Mouse (Mus musculus): ENCODE measurements around the gene Olfr194. TPM values are rescaled to one million over a fixed set of nuclear protein-coding genes. Genes with fewer than 3 reads are reported as not detected.
"Not testable (repeated sequence)": the region's sequence is repeated elsewhere in the genome, so short reads cannot be mapped to it uniquely, and the experiment has no call there.

Olfr194 gene
- not detected in 2 replicates for total RNA-seq (2015; ENCODE audit: low replicate concordance)
- not detected in 2 replicates for total RNA-seq (2017; ENCODE audit: low replicate concordance)

GRCm38 (mm10) chr16:59120969-59121368 lies at the start of gene Olfr194:
TSS of gene Olfr194 (minus strand) at chr16:59121069.
- ATAC-seq (replicated peaks; ENCODE audit: low FRiP score, poor library complexity, severe bottlenecking) = no peak

GRCm38 (mm10) chr16:59170354-59170753 lies 49.5 kb upstream of the Olfr194 start, which contains the start of gene Olfr196:
TSS of gene Olfr196 (minus strand) at chr16:59170454.
- ATAC-seq (replicated peaks; ENCODE audit: low FRiP score, poor library complexity, severe bottlenecking) = no peak

- ATAC-seq (replicated peaks; ENCODE audit: low FRiP score, poor library complexity, severe bottlenecking) = no peak
These were observed 31.1 kb upstream of the Olfr194 start for GRCm38 (mm10) chr16:59151996-59152395.

GRCm38 (mm10) chr16:59146746-59147145 lies 25.9 kb upstream of the Olfr194 start, which contains the start of gene Olfr195:
TSS of gene Olfr195 (plus strand) at chr16:59147046.
- no peak for ATAC-seq (replicated peaks; ENCODE audit: low FRiP score, poor library complexity, severe bottlenecking)

- ATAC-seq (replicated peaks; ENCODE audit: low FRiP score, poor library complexity, severe bottlenecking) = no peak
These were observed 20.2 kb upstream of the Olfr194 start for GRCm38 (mm10) chr16:59141105-59141504.

- no peak for ATAC-seq (replicated peaks; ENCODE audit: low FRiP score, poor library complexity, severe bottlenecking)
These were observed 9.9 kb upstream of the Olfr194 start for GRCm38 (mm10) chr16:59130740-59131139.

- no peak for ATAC-seq (replicated peaks; ENCODE audit: low FRiP score, poor library complexity, severe bottlenecking)
These were observed 9.1 kb downstream of the Olfr194 start, which contains the start of gene Olfr193 for GRCm38 (mm10) chr16:59111781-59112180. TSS of gene Olfr193 (minus strand) at chr16:59111881.

- ATAC-seq (replicated peaks; ENCODE audit: low FRiP score, poor library complexity, severe bottlenecking) = not testable (repeated sequence)
These were observed 12.3 kb downstream of the Olfr194 start for GRCm38 (mm10) chr16:59108522-59108921.

- ATAC-seq (replicated peaks; ENCODE audit: low FRiP score, poor library complexity, severe bottlenecking) = no peak
These were observed 15.6 kb downstream of the Olfr194 start for GRCm38 (mm10) chr16:59105312-59105711.

- not testable (repeated sequence) for ATAC-seq (replicated peaks; ENCODE audit: low FRiP score, poor library complexity, severe bottlenecking)
These were observed 31.1 kb downstream of the Olfr194 start, which contains the start of gene Olfr191 for GRCm38 (mm10) chr16:59089722-59090121. TSS of gene Olfr191 (minus strand) at chr16:59089822.

- not testable (repeated sequence) for ATAC-seq (replicated peaks; ENCODE audit: low FRiP score, poor library complexity, severe bottlenecking)
These were observed 39.8 kb downstream of the Olfr194 start for GRCm38 (mm10) chr16:59081113-59081512.

GRCm38 (mm10) chr16:59077905-59078304 lies 43.0 kb downstream of the Olfr194 start, which contains the start of gene Olfr190:
TSS of gene Olfr190 (minus strand) at chr16:59078005.
- no peak for ATAC-seq (replicated peaks; ENCODE audit: low FRiP score, poor library complexity, severe bottlenecking)

- ATAC-seq (replicated peaks; ENCODE audit: low FRiP score, poor library complexity, severe bottlenecking) = no peak
These were observed 47.3 kb downstream of the Olfr194 start for GRCm38 (mm10) chr16:59073520-59073919.

GRCm38 (mm10) chr16:59071755-59072154 lies 49.1 kb downstream of the Olfr194 start:
- ATAC-seq (replicated peaks; ENCODE audit: low FRiP score, poor library complexity, severe bottlenecking) = no peak

Other genes starting within 250 kb of the Olfr194 start
- not detected in 2 replicates for gene Olfr177, start 246.3 kb downstream of the Olfr194 start, total RNA-seq (2015; ENCODE audit: low replicate concordance)
- gene Olfr177, start 246.3 kb downstream of the Olfr194 start, total RNA-seq (2017; ENCODE audit: low replicate concordance) = not detected in 2 replicates
- not detected in 2 replicates for gene Olfr178, start 229.0 kb downstream of the Olfr194 start, total RNA-seq (2015; ENCODE audit: low replicate concordance)
- not detected in 2 replicates for gene Olfr178, start 229.0 kb downstream of the Olfr194 start, total RNA-seq (2017; ENCODE audit: low replicate concordance)
- not detected in 2 replicates for gene Olfr181, start 192.3 kb downstream of the Olfr194 start, total RNA-seq (2015; ENCODE audit: low replicate concordance)
- not detected in 2 replicates for gene Olfr181, start 192.3 kb downstream of the Olfr194 start, total RNA-seq (2017; ENCODE audit: low replicate concordance)
- gene Olfr180, start 191.7 kb downstream of the Olfr194 start, total RNA-seq (2015; ENCODE audit: low replicate concordance) = not detected in 2 replicates
- not detected in 2 replicates for gene Olfr180, start 191.7 kb downstream of the Olfr194 start, total RNA-seq (2017; ENCODE audit: low replicate concordance)
- gene Olfr183, start 125.7 kb downstream of the Olfr194 start, total RNA-seq (2015; ENCODE audit: low replicate concordance) = not detected in 2 replicates
- gene Olfr183, start 125.7 kb downstream of the Olfr194 start, total RNA-seq (2017; ENCODE audit: low replicate concordance) = not detected in 2 replicates
- gene Olfr186, start 90.8 kb downstream of the Olfr194 start, total RNA-seq (2015; ENCODE audit: low replicate concordance) = not detected in 2 replicates
- not detected in 2 replicates for gene Olfr186, start 90.8 kb downstream of the Olfr194 start, total RNA-seq (2017; ENCODE audit: low replicate concordance)
- not detected in 2 replicates for gene Olfr187, start 81.3 kb downstream of the Olfr194 start, total RNA-seq (2015; ENCODE audit: low replicate concordance)
- not detected in 2 replicates for gene Olfr187, start 81.3 kb downstream of the Olfr194 start, total RNA-seq (2017; ENCODE audit: low replicate concordance)
- not detected in 2 replicates for gene Olfr190, start 43.1 kb downstream of the Olfr194 start, total RNA-seq (2015; ENCODE audit: low replicate concordance)
- gene Olfr190, start 43.1 kb downstream of the Olfr194 start, total RNA-seq (2017; ENCODE audit: low replicate concordance) = not detected in 2 replicates
- gene Olfr191, start 31.2 kb downstream of the Olfr194 start, total RNA-seq (2015; ENCODE audit: low replicate concordance) = not detected in 2 replicates
- not detected in 2 replicates for gene Olfr191, start 31.2 kb downstream of the Olfr194 start, total RNA-seq (2017; ENCODE audit: low replicate concordance)
- gene Olfr193, start 9.2 kb downstream of the Olfr194 start, total RNA-seq (2015; ENCODE audit: low replicate concordance) = not detected in 2 replicates
- gene Olfr193, start 9.2 kb downstream of the Olfr194 start, total RNA-seq (2017; ENCODE audit: low replicate concordance) = not detected in 2 replicates
- not detected in 2 replicates for gene Olfr195, start 26.0 kb upstream of the Olfr194 start, total RNA-seq (2015; ENCODE audit: low replicate concordance)
- gene Olfr195, start 26.0 kb upstream of the Olfr194 start, total RNA-seq (2017; ENCODE audit: low replicate concordance) = not detected in 2 replicates
- gene Olfr196, start 49.4 kb upstream of the Olfr194 start, total RNA-seq (2015; ENCODE audit: low replicate concordance) = not detected in 2 replicates
- not detected in 2 replicates for gene Olfr196, start 49.4 kb upstream of the Olfr194 start, total RNA-seq (2017; ENCODE audit: low replicate concordance)
- not detected in 2 replicates for gene Olfr198, start 82.5 kb upstream of the Olfr194 start, total RNA-seq (2015; ENCODE audit: low replicate concordance)
- gene Olfr198, start 82.5 kb upstream of the Olfr194 start, total RNA-seq (2017; ENCODE audit: low replicate concordance) = not detected in 2 replicates
- not detected in 2 replicates for gene Olfr199, start 98.7 kb upstream of the Olfr194 start, total RNA-seq (2015; ENCODE audit: low replicate concordance)
- not detected in 2 replicates for gene Olfr199, start 98.7 kb upstream of the Olfr194 start, total RNA-seq (2017; ENCODE audit: low replicate concordance)
- gene Olfr201, start 151.6 kb upstream of the Olfr194 start, total RNA-seq (2015; ENCODE audit: low replicate concordance) = not detected in 2 replicates
- gene Olfr201, start 151.6 kb upstream of the Olfr194 start, total RNA-seq (2017; ENCODE audit: low replicate concordance) = not detected in 2 replicates
- not detected in 2 replicates for gene Olfr202, start 165.7 kb upstream of the Olfr194 start, total RNA-seq (2015; ENCODE audit: low replicate concordance)
- not detected in 2 replicates for gene Olfr202, start 165.7 kb upstream of the Olfr194 start, total RNA-seq (2017; ENCODE audit: low replicate concordance)
- gene Olfr203, start 177.8 kb upstream of the Olfr194 start, total RNA-seq (2015; ENCODE audit: low replicate concordance) = not detected in 2 replicates
- gene Olfr203, start 177.8 kb upstream of the Olfr194 start, total RNA-seq (2017; ENCODE audit: low replicate concordance) = not detected in 2 replicates
- not detected in 2 replicates for gene Olfr204, start 197.2 kb upstream of the Olfr194 start, total RNA-seq (2015; ENCODE audit: low replicate concordance)
- not detected in 2 replicates for gene Olfr204, start 197.2 kb upstream of the Olfr194 start, total RNA-seq (2017; ENCODE audit: low replicate concordance)
- not detected in 2 replicates for gene Olfr205, start 210.1 kb upstream of the Olfr194 start, total RNA-seq (2015; ENCODE audit: low replicate concordance)
- gene Olfr205, start 210.1 kb upstream of the Olfr194 start, total RNA-seq (2017; ENCODE audit: low replicate concordance) = not detected in 2 replicates
- gene Olfr206, start 228.2 kb upstream of the Olfr194 start, total RNA-seq (2015; ENCODE audit: low replicate concordance) = not detected in 2 replicates
- not detected in 2 replicates for gene Olfr206, start 228.2 kb upstream of the Olfr194 start, total RNA-seq (2017; ENCODE audit: low replicate concordance)
- not detected in 2 replicates for gene Olfr209, start 242.9 kb upstream of the Olfr194 start, total RNA-seq (2015; ENCODE audit: low replicate concordance)
- gene Olfr209, start 242.9 kb upstream of the Olfr194 start, total RNA-seq (2017; ENCODE audit: low replicate concordance) = not detected in 2 replicates

All from erythroid progenitor cell, adult 5-6 weeks (primary cell).